Mouse (Mus musculus) spleen, adult 2 months (tissue): Measurements from ENCODE around the gene Kxd1. TPM values are rescaled to one million over a fixed set of nuclear protein-coding genes. Genes with fewer than 3 reads are reported as not detected.
A peak's percentile ranks its signal among the peaks of the same experiment; 100 is the strongest.

Experiments
- DNase-seq, 2 experiments: peaks; one replicate each; pipeline versions ENCODE4 v3.0.0 to v3.0.0-alpha.2; 2012 to 2021; ENCODE audit warnings: low spot score in 2 of 2, low read depth in 1 of 2
- H3K27ac ChIP-seq: fragments of 200-500 bp; 2 replicates; pipeline ENCODE4 v1.5.1; 2012; ENCODE audit warnings: low read length, inconsistent platforms; ENCODE audit not compliant: insufficient read depth
- H3K27me3 ChIP-seq: fragments of 200-500 bp; 2 replicates; pipeline ENCODE4 v1.6.1; 2012; ENCODE audit warnings: mild to moderate bottlenecking, moderate library complexity, low read length, inconsistent platforms; ENCODE audit not compliant: control insufficient read depth, insufficient read depth
- H3K36me3 ChIP-seq: fragments of 200-500 bp; 2 replicates; pipeline ENCODE4 v1.6.1; 2012; ENCODE audit warnings: mild to moderate bottlenecking, low read length, inconsistent platforms; ENCODE audit not compliant: control insufficient read depth, insufficient read depth
- H3K4me1 ChIP-seq: fragments of 200-500 bp; 2 replicates; pipeline ENCODE4 v1.6.1; 2011; ENCODE audit warnings: inconsistent platforms; ENCODE audit not compliant: control insufficient read depth, insufficient read depth, insufficient read length
- H3K4me3 ChIP-seq: fragments of 200-500 bp; 2 replicates; pipeline ENCODE4 v1.5.1; 2011; ENCODE audit warnings: mild to moderate bottlenecking, inconsistent platforms; ENCODE audit not compliant: insufficient read depth, insufficient read length; ENCODE audit errors: extremely low read depth
- CTCF ChIP-seq: fragments of 200-500 bp; IDR thresholded peaks from 2 replicates; pipeline ENCODE4 v1.5.1; 2011; ENCODE audit warnings: mild to moderate bottlenecking, inconsistent platforms; ENCODE audit not compliant: insufficient read depth, insufficient read length, insufficient replicate concordance; ENCODE audit errors: extremely low read depth
- POLR2A ChIP-seq: fragments of 200-500 bp; IDR thresholded peaks from 2 replicates; pipeline ENCODE4 v1.6.1; 2011; ENCODE audit warnings: low read depth, low read length, inconsistent platforms
- WGBS: fragments of 180-500 bp; shearing (Covaris S2); methylation state at CpG from one replicate; pipeline ENCODE4 v1.1.7; 2018; 5-methylcytosine and 5-hydroxymethylcytosine counted together
- polyA plus RNA-seq: library from polyadenylated mRNA; depleted of rRNA; stranded (reverse); fragments of >200 nt; gene quantifications from 2 replicates; pipeline ENCODE4 v1.2.3, GENCODE M21; 2012

Gene Kxd1
- polyA plus RNA-seq, 1 experiment, result 50.2 TPM

DNA sequence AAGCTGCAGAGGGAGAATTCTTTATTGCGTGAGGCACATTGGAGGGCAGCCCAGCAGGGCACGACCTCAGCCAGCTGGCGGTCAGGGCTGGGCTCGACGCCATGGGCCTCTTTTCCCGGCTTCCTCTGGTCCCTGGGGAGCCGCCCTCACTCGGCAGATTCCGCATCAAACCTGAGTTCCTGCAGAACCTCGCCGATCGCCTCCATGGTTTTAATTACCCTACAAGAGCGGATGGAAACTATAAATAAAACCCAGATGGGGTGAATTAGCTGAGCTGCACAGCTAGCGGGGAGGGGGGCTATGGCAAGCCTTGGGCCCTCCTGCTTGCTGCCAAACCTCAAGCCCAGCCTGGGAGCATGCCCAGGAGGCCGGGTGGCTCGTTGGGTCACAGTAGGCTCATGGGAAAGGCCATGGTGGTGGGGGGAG is 23.5 kb downstream of the Kxd1 start:
- Histone ChIP-seq H3K27me3 (no peaks in the 10 kb centered on the region; the same call in 1 of the 2 replicates), H3K36me3 (peaks cover 8% of the 10 kb centered on the region; the same call in 1 of the 2 replicates), H3K4me3 (no peak overlapping the region), H3K27ac (no peak overlapping the region), H3K4me1 (peaks cover 19% of the 10 kb centered on the region)
- WGBS, result 90% methylated on average over 16 of the region's 16 CpGs
- TF ChIP-seq CTCF (no peak), POLR2A (no peak)
- no peak for DNase-seq

DNA sequence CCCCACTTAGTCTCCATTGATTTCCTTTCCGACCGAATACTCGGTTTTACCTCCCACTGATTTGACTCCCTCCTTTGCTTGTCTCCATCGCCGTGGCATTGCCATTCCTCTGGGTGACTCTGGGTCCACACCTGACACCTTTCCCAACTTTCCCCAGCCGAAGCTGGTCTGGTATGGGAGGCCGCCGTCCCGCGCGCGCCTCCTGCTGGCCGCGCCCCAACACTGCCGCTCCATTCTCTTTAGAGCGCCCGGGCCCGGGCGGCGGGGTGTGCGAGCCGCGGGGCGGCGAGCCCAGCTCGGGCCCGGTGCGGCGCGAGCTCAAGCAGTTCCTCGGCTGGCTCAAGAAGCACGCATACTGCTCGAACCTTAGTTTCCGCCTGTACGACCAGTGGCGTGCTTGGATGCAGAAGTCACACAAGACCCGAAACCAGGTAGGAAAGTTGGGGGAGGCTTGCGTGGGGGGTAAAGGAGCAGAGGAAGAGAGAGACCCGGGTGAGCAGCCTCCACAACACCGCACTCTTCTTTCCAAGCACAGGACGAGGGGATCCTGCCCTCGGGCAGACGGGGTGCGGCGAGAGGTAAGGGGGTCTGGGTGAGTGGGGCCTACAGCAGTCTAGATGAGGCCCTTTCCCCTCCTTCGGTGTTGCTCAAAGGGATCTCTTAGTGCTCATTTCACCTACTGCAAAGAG is 24.6 kb downstream of the Kxd1 start:
- WGBS, result 25% methylated on average over 46 of the region's 46 CpGs
- TF ChIP-seq POLR2A (no peak), CTCF (peak; percentile 90)
- Histone ChIP-seq H3K27ac (no peak overlapping the region), H3K4me3 (no peak overlapping the region), H3K4me1 (peaks cover 12% of the 10 kb centered on the region), H3K27me3 (no peaks in the 10 kb centered on the region; the same call in 1 of the 2 replicates), H3K36me3 (peaks cover 4% of the 10 kb centered on the region; the same call in 1 of the 2 replicates)
- DNase-seq, result peak in 1 of 2 experiments; percentile 47

GRCm38 (mm10) chr8:70502540-70502939 is 25.2 kb downstream of the Kxd1 start:
- Histone ChIP-seq H3K27ac (no peak overlapping the region), H3K4me3 (no peak overlapping the region)
- no peak for DNase-seq

GRCm38 (mm10) chr8:70501820-70502529 is 25.8 kb downstream of the Kxd1 start:
- H3K4me1 ChIP-seq, result peaks cover 12% of the 10 kb centered on the region
- no peak overlapping the region for H3K27ac ChIP-seq
- DNase-seq, result no peak
- no peaks in the 10 kb centered on the region for H3K36me3 ChIP-seq
- H3K4me3 ChIP-seq, result no peak overlapping the region
- TF ChIP-seq POLR2A, result no peak
- TF ChIP-seq CTCF, result no peak
- no peaks in the 10 kb centered on the region; the same call in 1 of the 2 replicates for H3K27me3 ChIP-seq
- WGBS, result 24% methylated on average over 23 of the region's 23 CpGs

More at GRCm38 (mm10) chr8:70502540-70502939, 25.2 kb downstream of the Kxd1 start:
- Histone ChIP-seq H3K27me3 (no peaks in the 10 kb centered on the region; the same call in 1 of the 2 replicates), H3K36me3 (peaks cover 2% of the 10 kb centered on the region; the same call in 1 of the 2 replicates), H3K4me1 (peaks cover 12% of the 10 kb centered on the region)
- 58% methylated on average over 12 of the region's 12 CpGs for WGBS
- TF ChIP-seq POLR2A (no peak), CTCF (no peak)

DNA sequence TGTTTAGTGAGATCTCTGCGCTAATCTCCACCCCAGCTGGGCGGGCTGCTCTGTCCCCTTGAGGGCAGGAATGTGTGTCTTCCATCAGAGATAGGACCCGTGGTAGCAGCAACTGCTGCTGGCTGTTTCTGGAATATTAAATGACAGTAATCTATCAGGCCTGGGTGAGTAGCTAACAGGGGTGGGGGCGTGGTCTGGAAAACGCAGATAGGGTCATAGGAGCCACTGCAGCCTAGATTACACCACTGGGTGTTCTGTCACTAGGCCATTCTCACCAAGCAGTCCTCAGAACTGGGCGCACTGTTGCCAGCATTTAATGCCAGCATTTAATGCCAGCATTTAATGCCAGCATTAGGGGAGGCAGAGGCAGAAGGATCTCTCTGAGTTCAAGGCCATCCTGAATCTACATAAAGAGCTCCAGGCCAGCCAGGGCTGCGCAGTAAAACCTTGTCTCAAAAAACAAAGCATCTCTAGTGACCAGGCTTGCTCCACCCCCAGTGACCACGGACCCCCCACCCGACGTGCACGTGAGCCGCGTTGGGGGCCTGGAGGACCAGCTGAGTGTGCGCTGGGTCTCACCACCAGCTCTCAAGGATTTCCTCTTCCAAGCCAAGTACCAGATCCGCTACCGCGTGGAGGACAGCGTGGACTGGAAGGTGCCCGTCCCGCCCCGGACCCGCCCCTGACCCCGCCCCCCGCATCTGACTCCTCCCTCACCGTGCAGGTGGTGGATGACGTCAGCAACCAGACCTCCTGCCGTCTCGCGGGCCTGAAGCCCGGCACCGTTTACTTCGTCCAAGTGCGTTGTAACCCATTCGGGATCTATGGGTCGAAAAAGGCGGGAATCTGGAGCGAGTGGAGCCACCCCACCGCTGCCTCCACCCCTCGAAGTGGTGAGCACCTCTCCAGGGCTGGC is 27.1 kb downstream of the Kxd1 start:
- Histone ChIP-seq H3K4me3 (peak overlapping the region; percentile 20; the same call in 1 of the 2 replicates), H3K27ac (no peak overlapping the region), H3K4me1 (peaks cover 9% of the 10 kb centered on the region), H3K27me3 (peaks cover 2% of the 10 kb centered on the region; the same call in 1 of the 2 replicates), H3K36me3 (no peaks in the 10 kb centered on the region)
- no peak for TF ChIP-seq CTCF
- 13% methylated on average over 39 of the region's 39 CpGs for WGBS
- DNase-seq, result peak; percentile 42 to 45

- Histone ChIP-seq H3K27ac (no peak overlapping the region), H3K36me3 (no peaks in the 10 kb centered on the region), H3K27me3 (peaks cover 39% of the 10 kb centered on the region), H3K4me1 (peaks cover 16% of the 10 kb centered on the region), H3K4me3 (no peak overlapping the region)
- 22% methylated on average over 12 of the region's 12 CpGs for WGBS
- DNase-seq, result no peak
- TF ChIP-seq CTCF (no peak), POLR2A (no peak)
Observed at GRCm38 (mm10) chr8:70495771-70496062, 32.0 kb downstream of the Kxd1 start.
